Mouse (Mus musculus) stomach, embryonic 16.5 days (tissue): ENCODE results near the gene Hyal6. TPM values are rescaled to one million over a fixed set of nuclear protein-coding genes. Genes with fewer than 3 reads are reported as not detected.

Experiments
- ATAC-seq: fragments of 200-750 bp; cut with Nextera tagmentation; 2 replicates; pipeline ENCODE4 v1.8.0; 2017; ENCODE audit warnings: moderate number of reproducible peaks, moderate TSS enrichment; ENCODE audit not compliant: insufficient read depth, low FRiP score
- H3K27ac ChIP-seq: fragments of 300-500 bp; sonication (generic); 2 replicates; pipeline ENCODE4 v1.5.1; 2014; ENCODE audit warnings: low read length
- H3K27me3 ChIP-seq: fragments of 300-500 bp; sonication (generic); 2 replicates; pipeline ENCODE4 v1.6.1; 2014; ENCODE audit warnings: low read length, control low read depth, mixed read lengths; ENCODE audit not compliant: control insufficient read depth, insufficient read depth
- H3K36me3 ChIP-seq: fragments of 300-500 bp; sonication (generic); 2 replicates; pipeline ENCODE4 v1.6.1; 2014; ENCODE audit warnings: low read length; ENCODE audit not compliant: control insufficient read depth, insufficient read depth
- H3K4me1 ChIP-seq: fragments of 300-500 bp; sonication (generic); 2 replicates; pipeline ENCODE4 v1.6.1; 2014; ENCODE audit warnings: low read length, control low read depth, mixed read lengths; ENCODE audit not compliant: control insufficient read depth, insufficient read depth
- H3K4me2 ChIP-seq: fragments of 300-500 bp; sonication (generic); 2 replicates; pipeline ENCODE4 v1.6.1; 2014; ENCODE audit warnings: low read depth, low read length, mixed read lengths
- H3K4me3 ChIP-seq: fragments of 300-500 bp; sonication (generic); replicated peaks from 2 replicates; pipeline ENCODE4 v1.5.1; 2014; ENCODE audit warnings: mild to moderate bottlenecking, low read length
- H3K9ac ChIP-seq: fragments of 300-500 bp; sonication (generic); 2 replicates; pipeline ENCODE4 v1.6.1; 2014; ENCODE audit warnings: low read length
- H3K9me3 ChIP-seq: fragments of 300-500 bp; sonication (generic); replicated peaks from 2 replicates; pipeline ENCODE4 v1.6.1; 2016; ENCODE audit warnings: low read length, control low read depth; ENCODE audit not compliant: control insufficient read depth
- WGBS: fragments of 180-500 bp; shearing (Covaris S2); extraction: QIAGEN DNeasy Blood & Tissue Kit; methylation state at CpG from one replicate; pipeline ENCODE4 v1.1.7; 2014; 5-methylcytosine and 5-hydroxymethylcytosine counted together
- polyA plus RNA-seq: library from polyadenylated mRNA; unstranded; fragments of >200 nt; fragmentation: Nextera tagmentation; extraction: Ambion mirVana; gene quantifications from 2 replicates; pipeline ENCODE4 v1.2.1, GENCODE M21; 2015

The Hyal6 gene
- not detected in 2 replicates for polyA plus RNA-seq

DNA sequence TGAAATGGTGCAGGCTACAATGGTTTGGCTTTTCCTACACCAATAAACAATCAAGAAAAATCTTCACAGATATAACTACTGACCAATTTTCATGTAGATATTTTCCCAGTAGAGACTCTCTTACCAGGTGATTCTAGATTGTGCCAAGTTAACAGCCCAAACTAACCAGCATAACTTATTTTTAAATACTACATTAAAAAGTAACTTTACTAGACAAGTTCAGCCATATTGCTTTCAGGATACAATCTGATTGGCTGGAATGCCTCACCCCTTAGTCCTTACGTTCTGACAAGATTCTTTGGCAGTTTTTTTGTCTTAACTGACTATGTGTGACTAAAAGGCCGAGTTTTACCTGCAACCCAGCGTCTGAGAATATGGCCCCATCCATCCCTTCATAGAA, at the start of gene Hyal6:
TSS of gene Hyal6 (plus strand) at position 301 of the 400 bp plus-strand sequence.
- Histone ChIP-seq H3K27ac (no peak within 1 kb of the TSS), H3K36me3 (no peaks in the 10 kb centered on the region), H3K4me1 (no peaks in the 10 kb centered on the region), H3K9me3 (no peaks in the 10 kb centered on the region), H3K4me3 (no peak within 1 kb of the TSS), H3K4me2 (no peak within 1 kb of the TSS), H3K9ac (no peak within 1 kb of the TSS), H3K27me3 (no peaks in the 10 kb centered on the region)
- no peak for ATAC-seq
- WGBS: 78% methylated on average over 3 of the region's 3 CpGs

GRCm38 (mm10) chr6:24687871-24688270, 45.2 kb upstream of the Hyal6 start:
- 55% methylated on average over 1 of the region's 1 CpGs for WGBS
- no peak for ATAC-seq
- no peaks in the 10 kb centered on the region for H3K36me3 ChIP-seq
- H3K27me3 ChIP-seq: no peaks in the 10 kb centered on the region
- H3K4me3 ChIP-seq: no peak overlapping the region
- no peaks in the 10 kb centered on the region for H3K9me3 ChIP-seq
- H3K4me2 ChIP-seq: no peak overlapping the region
- H3K4me1 ChIP-seq: no peaks in the 10 kb centered on the region
- H3K27ac ChIP-seq: no peak overlapping the region
- H3K9ac ChIP-seq: no peak overlapping the region

DNA sequence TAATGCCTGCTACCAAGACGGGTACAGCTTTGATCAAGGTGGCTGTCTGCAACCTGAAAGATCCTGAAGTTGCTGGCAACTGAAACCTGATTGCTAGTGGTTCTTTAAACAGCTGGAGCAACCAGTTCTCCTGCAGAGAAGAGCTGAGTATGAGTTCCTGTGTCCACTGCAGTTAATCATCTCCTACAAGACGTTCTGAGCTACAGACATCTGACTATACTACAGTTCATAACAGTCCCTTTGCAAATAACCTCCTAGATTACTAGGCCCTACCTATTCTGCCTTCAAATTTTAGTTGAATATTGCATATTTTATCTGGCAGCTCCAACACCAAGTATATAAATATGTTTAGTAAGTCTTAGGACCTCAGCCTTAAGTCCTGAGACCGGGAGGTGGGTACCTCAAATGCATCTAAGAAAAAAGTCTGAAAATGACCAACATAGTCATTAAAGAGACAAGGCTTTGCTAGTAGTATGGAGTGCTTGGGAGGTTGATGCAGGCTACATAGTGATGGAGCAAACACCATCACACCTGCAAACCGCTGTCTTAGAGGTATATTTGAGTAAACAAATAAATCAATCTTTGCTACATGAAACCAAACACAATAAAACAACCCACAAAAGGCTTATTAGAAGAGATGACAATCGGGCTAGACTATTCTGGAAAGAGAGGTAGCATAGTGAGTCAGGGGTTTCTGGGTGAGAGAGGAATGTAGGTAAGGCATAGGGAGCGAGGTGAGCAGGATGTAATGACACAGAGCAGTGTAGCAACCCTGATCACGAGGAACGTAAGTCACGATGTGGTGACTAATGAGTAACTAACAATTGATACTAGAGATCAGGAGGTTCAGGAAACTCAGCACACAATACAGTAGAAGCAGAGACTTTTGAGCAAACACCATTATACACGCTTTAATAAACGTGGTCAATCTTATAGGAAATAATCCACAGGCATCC, 38.3 kb upstream of the Hyal6 start:
- Histone ChIP-seq H3K9me3 (no peaks in the 10 kb centered on the region), H3K36me3 (no peaks in the 10 kb centered on the region), H3K27ac (no peak overlapping the region), H3K9ac (no peak overlapping the region), H3K27me3 (no peaks in the 10 kb centered on the region), H3K4me3 (no peak overlapping the region), H3K4me2 (no peak overlapping the region), H3K4me1 (no peaks in the 10 kb centered on the region)
- peak; percentile 69; the same call in 1 of the 2 replicates for ATAC-seq
- 65% methylated on average over 11 of the region's 11 CpGs for WGBS

DNA sequence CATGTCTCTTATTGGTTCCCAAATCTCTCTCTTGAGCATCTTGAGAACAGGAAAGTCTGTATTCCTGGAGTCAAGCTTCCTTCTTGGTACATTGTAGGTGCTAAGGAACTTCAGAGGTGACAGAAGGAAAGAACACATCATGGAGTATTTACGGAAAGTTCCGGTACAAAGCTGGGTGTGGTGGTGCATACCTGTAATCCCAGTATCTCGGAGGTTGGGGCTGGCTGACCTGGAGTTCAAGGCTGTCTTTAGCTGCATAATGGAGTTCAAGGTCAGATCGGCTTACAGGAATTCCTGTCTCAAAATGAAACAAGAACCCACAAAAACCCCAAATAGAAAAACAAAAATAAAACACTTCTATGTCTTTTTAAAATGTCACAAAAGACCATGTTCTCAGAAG, 36.9 kb upstream of the Hyal6 start:
- Histone ChIP-seq H3K36me3 (no peaks in the 10 kb centered on the region), H3K9ac (no peak overlapping the region), H3K9me3 (no peaks in the 10 kb centered on the region), H3K27me3 (no peaks in the 10 kb centered on the region), H3K4me2 (no peak overlapping the region), H3K4me1 (no peaks in the 10 kb centered on the region), H3K4me3 (no peak overlapping the region), H3K27ac (no peak overlapping the region)
- WGBS: 71% methylated on average over 4 of the region's 4 CpGs
- ATAC-seq: no peak

- Histone ChIP-seq H3K27ac (no peak overlapping the region), H3K27me3 (no peaks in the 10 kb centered on the region), H3K9me3 (no peaks in the 10 kb centered on the region), H3K9ac (no peak overlapping the region), H3K4me2 (no peak overlapping the region), H3K4me1 (no peaks in the 10 kb centered on the region), H3K4me3 (no peak overlapping the region), H3K36me3 (no peaks in the 10 kb centered on the region)
- no peak for ATAC-seq
- 82% methylated on average over 5 of the region's 5 CpGs for WGBS
Observed at GRCm38 (mm10) chr6:24697216-24697615, 35.8 kb upstream of the Hyal6 start.

GRCm38 (mm10) chr6:24707090-24707489, 26.0 kb upstream of the Hyal6 start:
- Histone ChIP-seq H3K4me1 (0 out of 2 replicates have a peak, but pooled peaks cover 2% of the 10 kb centered on the region), H3K4me3 (no peak overlapping the region), H3K4me2 (no peak overlapping the region), H3K9ac (no peak overlapping the region), H3K9me3 (no peaks in the 10 kb centered on the region), H3K36me3 (no peaks in the 10 kb centered on the region), H3K27ac (peak overlapping the region; percentile 64), H3K27me3 (no peaks in the 10 kb centered on the region)
- peak; percentile 71 for ATAC-seq
- 65% methylated on average over 5 of the region's 5 CpGs for WGBS

- Histone ChIP-seq H3K9ac (no peak overlapping the region), H3K36me3 (no peaks in the 10 kb centered on the region), H3K9me3 (no peaks in the 10 kb centered on the region), H3K4me1 (0 out of 2 replicates have a peak, but pooled peaks cover 2% of the 10 kb centered on the region), H3K27me3 (no peaks in the 10 kb centered on the region), H3K4me3 (no peak overlapping the region), H3K27ac (peak overlapping the region; percentile 67; the same call in 1 of the 2 replicates), H3K4me2 (no peak overlapping the region)
- no peak; the same call in 1 of the 2 replicates for ATAC-seq
- 61% methylated on average over 2 of the region's 2 CpGs for WGBS
Observed at GRCm38 (mm10) chr6:24707499-24707898, 25.5 kb upstream of the Hyal6 start.

GRCm38 (mm10) chr6:24721317-24722099, 11.5 kb upstream of the Hyal6 start:
- Histone ChIP-seq H3K9ac (no peak overlapping the region), H3K9me3 (no peaks in the 10 kb centered on the region), H3K4me3 (no peak overlapping the region), H3K4me2 (peak overlapping the region; percentile 24; the same call in 1 of the 2 replicates), H3K27me3 (no peaks in the 10 kb centered on the region), H3K36me3 (no peaks in the 10 kb centered on the region), H3K4me1 (no peaks in the 10 kb centered on the region), H3K27ac (no peak overlapping the region)
- WGBS: 21% methylated on average over 13 of the region's 13 CpGs
- ATAC-seq: no peak

DNA sequence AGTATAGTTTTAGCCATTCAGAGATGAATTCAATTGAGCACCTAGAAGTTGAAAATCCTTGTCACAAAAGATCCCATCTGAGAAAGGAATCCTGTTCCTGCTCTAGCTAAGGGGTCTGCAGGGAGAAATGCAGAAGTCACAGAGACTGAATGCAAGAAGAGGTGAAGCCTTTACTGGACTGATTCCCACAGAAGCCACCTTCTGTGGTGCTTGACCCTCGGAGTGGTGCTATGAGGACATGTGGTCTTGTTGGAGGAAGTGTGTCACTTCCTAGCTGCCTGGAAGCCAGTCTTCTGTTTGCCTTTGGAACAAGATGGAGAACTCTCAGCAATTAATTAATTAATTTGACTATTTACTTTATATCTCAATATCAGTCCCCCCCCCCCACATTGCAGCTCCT, 4.9 kb upstream of the Hyal6 start:
- H3K36me3 ChIP-seq: no peaks in the 10 kb centered on the region
- 83% methylated on average over 1 of the region's 1 CpGs for WGBS
- ATAC-seq: no peak

More for the DNA sequence above, 4.9 kb upstream of the Hyal6 start:
- Histone ChIP-seq H3K4me3 (no peak overlapping the region), H3K4me2 (no peak overlapping the region), H3K4me1 (no peaks in the 10 kb centered on the region), H3K9ac (no peak overlapping the region), H3K9me3 (no peaks in the 10 kb centered on the region), H3K27ac (no peak overlapping the region), H3K27me3 (no peaks in the 10 kb centered on the region)
